Comparison of ENCODE assay signal across 8 mouse cellular contexts in genomic region chr4:150371580-150372380, GRCm38 (mm10).
DNase-seq lines count a peak whose midpoint lies in the region; ATAC-seq and TF ChIP-seq lines count a peak whose summit lies in the region.

No protein-coding gene starts in this region.

- H3K27ac ChIP-seq in forebrain, embryonic 15.5 days (replicated peaks), result peak overlapping the region; percentile 80
- peak overlapping the region; percentile 81 for H3K27ac ChIP-seq in layer of hippocampus, adult 2 months
- peak overlapping the region; percentile 98 for H3K27ac ChIP-seq in lung, embryonic 14.5 days (ENCODE audit: low read depth)

- no peak for TF ChIP-seq CTCF in G1E (IDR thresholded peaks at IDR 0.05; ENCODE audit: low read depth, low read length)
- peak; percentile 10 for TF ChIP-seq CTCF in layer of hippocampus, adult 2 months (conservative IDR thresholded peaks at IDR 0.05)
- TF ChIP-seq CTCF in lung, embryonic 14.5 days (IDR thresholded peaks at IDR 0.05; ENCODE audit: low read depth), result 0 out of 2 replicates have a peak, but pooled peaks have one; percentile 15

- peak overlapping the region; percentile 76 for H3K4me3 ChIP-seq in G1E (ENCODE audit: low read depth, low read length)
- H3K4me3 ChIP-seq in forebrain, embryonic 15.5 days, result peak overlapping the region; percentile 60
- peak overlapping the region; percentile 65 for H3K4me3 ChIP-seq in layer of hippocampus, adult 2 months
- H3K4me3 ChIP-seq in lung, embryonic 14.5 days (ENCODE audit: low read depth, low read length), result peak overlapping the region; percentile 62

- peaks cover 55% of the 10 kb centered on the region for H3K4me1 ChIP-seq in G1E (ENCODE audit: insufficient read depth, low read depth, low read length)
- H3K4me1 ChIP-seq in forebrain, embryonic 15.5 days, result peaks cover 64% of the 10 kb centered on the region
- peaks cover 53% of the 10 kb centered on the region for H3K4me1 ChIP-seq in lung, embryonic 14.5 days (ENCODE audit: insufficient read depth)

- peak; percentile 31; the same call in 1 of the 2 replicates for ATAC-seq in G1E (ENCODE audit: extremely low read depth, insufficient number of reproducible peaks, low FRiP score, poor library complexity, severe bottlenecking)
- peak; percentile 75 for ATAC-seq in cerebellum, adult (ENCODE audit: insufficient number of reproducible peaks, low FRiP score, low TSS enrichment)
- ATAC-seq in forebrain, embryonic 15.5 days (replicated peaks), result peak; percentile 84
- ATAC-seq in lung, embryonic 14.5 days (ENCODE audit: insufficient read depth), result peak; percentile 89
- peak; percentile 47 for ATAC-seq in neutrophil, adult 5-6 weeks (ENCODE audit: extremely low read depth, insufficient number of reproducible peaks, low FRiP score, poor library complexity, severe bottlenecking)

- H3K4me2 ChIP-seq in forebrain, embryonic 15.5 days (replicated peaks), result peak overlapping the region; percentile 94
- peak overlapping the region; percentile 95 for H3K4me2 ChIP-seq in lung, embryonic 14.5 days

- peak; percentile 53 for DNase-seq in G1E (ENCODE audit: low spot score)
- peak; percentile 70 for DNase-seq in heart, postnatal 25 days (ENCODE audit: low spot score)
- peak; percentile 39 to 71 for DNase-seq in layer of hippocampus, adult 2 months (ENCODE audit: low spot score in 2 of 2)
- DNase-seq in lung, embryonic 14.5 days, result peak; percentile 89
- peak; percentile 39 to 58 for DNase-seq in thymus, adult 18-20 months

- H3K27me3 ChIP-seq in G1E (ENCODE audit: insufficient read depth, low read length), result no peaks in the 10 kb centered on the region
- no peaks in the 10 kb centered on the region for H3K27me3 ChIP-seq in forebrain, embryonic 15.5 days
- H3K27me3 ChIP-seq in lung, embryonic 14.5 days (ENCODE audit: insufficient read depth, low read length), result no peaks in the 10 kb centered on the region

- intact Hi-C loops in heart, postnatal 25 days (cut with DNase I), result loop anchor here (2.0 kb wide), 2 partner anchors 33 to 197 kb away; no protein-coding TSS in a partner anchor

- WGBS in forebrain, embryonic 15.5 days, result under 1% methylated on average over 58 of the region's 58 CpGs
- WGBS in lung, embryonic 14.5 days, result under 1% methylated on average over 55 of the region's 58 CpGs

- peak overlapping the region; percentile 77 for H3K9ac ChIP-seq in forebrain, embryonic 15.5 days (replicated peaks)
- H3K9ac ChIP-seq in lung, embryonic 14.5 days, result peak overlapping the region; percentile 83

- peaks cover 7% of the 10 kb centered on the region for H3K36me3 ChIP-seq in G1E (replicated peaks)
- H3K36me3 ChIP-seq in forebrain, embryonic 15.5 days, result no peaks in the 10 kb centered on the region
- H3K36me3 ChIP-seq in lung, embryonic 14.5 days (ENCODE audit: insufficient read depth), result no peaks in the 10 kb centered on the region

- H3K9me3 ChIP-seq in G1E (replicated peaks), result no peaks in the 10 kb centered on the region
- no peaks in the 10 kb centered on the region for H3K9me3 ChIP-seq in forebrain, embryonic 15.5 days
- no peaks in the 10 kb centered on the region for H3K9me3 ChIP-seq in lung, embryonic 14.5 days (ENCODE audit: low read depth, low read length)

Comparison
In these comparisons a context has a peak if more than half of its experiments do, and no peak if none do; other contexts are left out.
1. Peak in every context shown above with its lines: DNase-seq, ATAC-seq, H3K4me3 ChIP-seq and H3K27ac ChIP-seq.
2. ATAC-seq: peak in every context shown above with its lines; median percentile 89 in lung, embryonic 14.5 days; 84 in forebrain, embryonic 15.5 days; 75 in cerebellum, adult; 47 in neutrophil, adult 5-6 weeks; 31 in G1E.